Mouse (Mus musculus) spleen, adult 12 weeks (tissue): ENCODE results near the gene Dnah7b.
"Not testable (repeated sequence)": the region's sequence is repeated elsewhere in the genome, so short reads cannot be mapped to it uniquely, and the experiment has no call there.

Experiments used
- DNase-seq: peaks from one replicate; pipeline ENCODE4 v3.0.0; 2022; ENCODE audit warnings: low spot score

Gene Dnah7b

DNA sequence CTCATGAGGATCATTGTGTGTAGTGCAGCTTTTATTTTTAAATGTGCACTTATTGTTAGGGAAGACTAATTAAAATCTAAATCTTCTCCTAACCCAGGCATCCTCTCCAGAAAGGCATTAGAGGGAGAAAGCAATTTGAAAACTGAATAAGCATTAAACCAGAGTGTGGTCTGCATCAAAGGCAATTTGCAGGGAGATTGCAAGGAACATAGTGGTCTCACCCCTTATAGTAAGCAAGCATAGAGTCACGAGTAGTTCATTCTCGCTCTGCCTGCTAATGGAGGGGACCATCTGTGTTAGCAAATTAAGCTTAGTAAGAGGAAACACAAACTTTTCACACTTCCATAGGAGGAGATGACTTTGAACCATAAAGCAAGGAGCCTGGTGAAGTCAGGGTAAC, 228.3 kb downstream of the Dnah7b start:
- DNase-seq = not testable (repeated sequence)

DNA sequence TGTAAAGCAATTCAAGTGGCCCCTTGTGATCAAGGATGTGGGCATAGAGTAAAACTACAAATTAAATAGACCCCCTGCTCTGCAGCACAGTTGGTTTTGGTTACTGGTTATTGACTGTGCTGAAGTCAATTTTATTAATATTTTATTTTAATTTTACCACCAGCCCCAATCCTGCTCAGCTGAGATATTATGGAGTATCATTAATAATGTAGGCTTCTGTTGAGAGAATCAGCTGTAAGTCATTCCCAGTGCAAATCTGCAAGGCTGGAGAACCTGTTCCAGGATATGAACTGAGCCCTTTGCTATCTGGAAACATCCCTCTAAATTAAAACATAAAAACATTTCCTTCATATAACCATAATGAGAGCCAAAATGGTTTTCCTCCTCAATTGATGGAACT, 259.8 kb downstream of the Dnah7b start:
- DNase-seq = not testable (repeated sequence)

DNA sequence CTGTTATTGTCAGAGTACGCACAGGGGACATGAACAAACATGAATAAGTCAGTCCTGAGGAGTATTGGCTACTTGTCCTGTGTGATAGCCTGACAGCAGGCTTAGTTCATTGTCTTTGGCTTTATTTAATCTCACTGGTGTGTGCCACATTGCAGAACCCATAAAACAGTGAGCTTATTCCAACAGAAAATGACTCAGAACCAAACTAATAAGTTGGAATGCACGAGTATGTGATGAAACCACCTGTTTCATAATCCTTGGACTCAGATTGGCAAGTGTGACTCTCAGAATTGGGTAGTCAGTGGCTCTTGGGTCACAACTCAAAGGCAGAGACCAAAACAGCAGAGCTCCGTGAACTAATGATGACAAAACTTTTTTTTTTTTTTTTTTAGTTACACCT, 279.2 kb downstream of the Dnah7b start:
- not testable (repeated sequence) for DNase-seq

DNA sequence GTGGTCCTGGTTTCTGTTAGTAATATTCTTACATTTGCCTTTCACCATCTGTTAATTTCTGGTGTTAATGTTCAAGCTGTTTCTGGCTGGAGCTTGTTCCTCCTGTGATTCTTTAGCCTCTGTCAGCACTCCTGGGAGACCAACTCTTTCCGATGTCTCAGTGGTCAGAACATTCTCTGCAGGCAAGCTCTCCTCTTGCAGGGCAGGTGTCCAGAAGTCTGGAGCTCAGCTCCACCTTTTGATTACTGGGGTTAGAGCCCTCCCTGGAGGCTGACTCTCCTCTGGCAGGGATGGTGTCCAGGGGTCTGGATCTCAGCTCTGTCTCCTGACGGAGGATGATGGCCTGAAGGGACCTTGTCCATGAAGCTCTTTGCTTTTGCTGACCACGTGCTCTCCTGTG, 314.5 kb downstream of the Dnah7b start:
- DNase-seq = not testable (repeated sequence)

DNA sequence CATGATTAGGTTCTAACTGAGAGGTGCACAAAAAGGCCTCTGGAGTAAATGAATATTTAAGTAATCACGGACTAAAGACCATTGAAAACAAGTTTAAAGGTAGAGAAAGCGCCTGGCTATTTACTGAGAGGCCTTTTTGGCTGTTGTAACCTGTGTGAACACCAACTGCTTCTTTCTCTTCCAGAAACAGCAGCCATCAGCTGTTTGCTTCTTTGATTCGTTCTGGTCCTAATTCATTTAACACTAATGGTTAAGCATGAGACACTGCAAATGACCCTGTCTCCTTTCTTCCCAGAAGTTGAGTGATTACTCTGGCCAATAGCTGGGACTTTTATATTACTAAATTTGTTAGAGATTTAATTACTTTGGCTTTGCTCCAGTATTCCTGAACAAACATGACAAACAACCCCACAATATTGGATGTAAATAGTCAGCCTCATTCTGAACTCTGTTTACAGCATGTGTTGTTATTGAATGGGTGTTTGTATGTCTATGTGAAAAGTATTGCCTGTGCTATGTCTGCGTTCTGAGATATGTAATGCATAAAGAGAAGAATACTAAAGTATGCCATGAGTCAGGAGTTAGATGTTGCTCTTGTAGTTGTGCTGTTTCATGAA, 328.7 kb downstream of the Dnah7b start:
- not testable (repeated sequence) for DNase-seq

DNA sequence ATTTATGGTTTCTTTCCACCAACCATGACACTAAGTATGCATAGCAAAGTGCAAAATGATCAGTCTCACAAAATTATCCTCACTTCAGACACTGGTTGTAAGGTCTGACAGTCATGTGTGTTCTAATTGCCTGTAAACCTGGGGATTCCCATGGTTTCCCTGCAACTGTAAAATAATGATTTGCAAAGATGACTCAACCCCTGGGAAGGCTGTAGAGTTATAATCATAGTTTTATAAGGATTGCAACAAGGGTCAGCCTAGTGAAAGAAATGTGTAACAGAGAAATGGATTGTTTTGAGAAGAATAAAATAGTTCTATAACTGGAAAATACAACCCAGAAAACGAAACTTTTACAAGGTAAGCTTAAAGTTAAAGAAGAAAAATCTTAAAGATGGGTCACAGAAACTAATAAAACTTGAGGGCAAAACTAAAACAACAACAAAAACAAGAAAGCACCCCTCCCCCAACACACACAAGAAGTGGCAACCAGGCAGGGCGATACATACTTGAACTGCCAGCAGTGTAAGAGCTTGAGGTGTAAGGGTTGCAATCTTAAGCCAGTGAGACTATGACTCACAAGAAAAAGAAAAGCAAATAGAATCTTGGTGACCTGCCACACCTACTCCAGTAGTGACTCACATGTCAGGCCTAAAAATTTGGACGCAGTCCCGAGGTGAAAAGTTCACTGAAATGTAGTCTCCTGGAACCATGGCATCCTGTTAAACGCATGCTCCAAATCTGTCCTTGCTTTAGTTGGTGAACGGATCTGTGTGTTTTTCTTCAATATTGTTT, 342.4 kb downstream of the Dnah7b start:
- no peak for DNase-seq

- DNase-seq = not testable (repeated sequence)
Observed at GRCm38 (mm10) chr1:46414798-46415197, 348.7 kb downstream of the Dnah7b start.

DNA sequence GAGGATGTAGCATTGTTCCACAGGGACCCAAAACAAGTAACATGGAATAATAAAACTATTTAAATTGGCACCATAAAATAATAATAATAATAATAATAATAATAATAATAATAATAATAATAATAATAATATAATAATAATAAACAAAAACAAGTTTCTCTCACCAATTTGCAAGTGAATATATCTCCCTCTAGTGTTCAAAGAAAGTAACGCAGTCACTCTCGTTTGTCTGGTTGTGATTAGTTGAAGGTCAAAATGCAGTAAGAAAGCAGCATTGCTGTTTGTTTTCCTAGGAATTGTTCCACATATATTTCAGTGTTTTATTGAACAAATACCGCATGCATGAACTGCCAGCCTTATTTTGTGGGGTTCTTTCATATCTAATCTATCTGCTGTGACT, 350.8 kb downstream of the Dnah7b start:
- DNase-seq = not testable (repeated sequence)

GRCm38 (mm10) chr1:46418966-46419365, 352.9 kb downstream of the Dnah7b start:
- not testable (repeated sequence) for DNase-seq
